Mouse (Mus musculus) cortical plate, adult 2 months (tissue): Measurements from ENCODE around the gene Esyt3. TPM values are rescaled to one million over a fixed set of nuclear protein-coding genes. Genes with fewer than 3 reads are reported as not detected.
A peak's percentile ranks its signal among the peaks of the same experiment; 100 is the strongest.

ENCODE experiments used
- H3K27ac ChIP-seq: fragments of 200-500 bp; 2 replicates; pipeline ENCODE4 v1.5.1; 2012; ENCODE audit warnings: low read length, control low read depth, inconsistent platforms; ENCODE audit not compliant: insufficient read depth
- H3K4me1 ChIP-seq: fragments of 200-500 bp; 2 replicates; pipeline ENCODE4 v1.6.1; 2011; ENCODE audit warnings: low read length; ENCODE audit not compliant: control insufficient read depth, insufficient read depth
- H3K4me3 ChIP-seq: fragments of 200-500 bp; 2 replicates; pipeline ENCODE4 v1.5.1; 2011; ENCODE audit warnings: mild to moderate bottlenecking, low read length, control low read depth; ENCODE audit not compliant: insufficient read depth
- CTCF ChIP-seq: fragments of 200-500 bp; IDR thresholded peaks from 2 replicates; pipeline ENCODE4 v1.5.1; 2011; ENCODE audit warnings: mild to moderate bottlenecking, control low read depth, low read length; ENCODE audit not compliant: insufficient read depth; ENCODE audit errors: extremely low read depth
- POLR2A ChIP-seq: fragments of 200-500 bp; IDR thresholded peaks from 2 replicates; pipeline ENCODE4 v1.6.1; 2011; ENCODE audit warnings: mild to moderate bottlenecking, low read length, control low read depth; ENCODE audit not compliant: insufficient read depth; ENCODE audit errors: extremely low read depth
- polyA plus RNA-seq: library from polyadenylated mRNA; depleted of rRNA; stranded (reverse); fragments of >200 nt; gene quantifications from 2 replicates; pipeline ENCODE4 v1.2.3, GENCODE M21; 2012

The Esyt3 gene
- polyA plus RNA-seq, 1 experiment: 0.46 TPM

DNA sequence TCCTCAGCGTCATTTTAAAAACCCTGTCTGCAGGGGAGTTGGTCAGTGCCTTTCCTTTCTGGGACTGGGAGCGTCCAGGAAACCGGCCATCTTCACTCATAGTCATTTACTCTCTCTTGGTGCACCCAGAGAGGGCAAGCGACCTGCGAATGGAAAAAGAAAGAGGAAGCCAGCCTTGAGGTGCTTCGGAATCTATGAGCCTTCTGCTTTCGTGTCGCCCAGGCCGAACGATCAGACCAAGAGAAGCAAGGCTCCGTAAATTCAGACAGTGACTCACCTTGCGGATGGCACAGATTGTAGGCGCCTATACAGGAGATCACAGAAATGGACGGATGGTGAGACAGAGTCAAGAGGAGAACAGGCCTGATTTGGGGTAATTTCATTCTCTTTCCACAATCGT, 655 bp upstream of the Esyt3 start:
- Histone ChIP-seq H3K4me3 (no peak overlapping the region), H3K27ac (no peak overlapping the region), H3K4me1 (peaks cover 1% of the 10 kb centered on the region; the same call in 1 of the 2 replicates)
- TF ChIP-seq CTCF (no peak), POLR2A (no peak)

DNA sequence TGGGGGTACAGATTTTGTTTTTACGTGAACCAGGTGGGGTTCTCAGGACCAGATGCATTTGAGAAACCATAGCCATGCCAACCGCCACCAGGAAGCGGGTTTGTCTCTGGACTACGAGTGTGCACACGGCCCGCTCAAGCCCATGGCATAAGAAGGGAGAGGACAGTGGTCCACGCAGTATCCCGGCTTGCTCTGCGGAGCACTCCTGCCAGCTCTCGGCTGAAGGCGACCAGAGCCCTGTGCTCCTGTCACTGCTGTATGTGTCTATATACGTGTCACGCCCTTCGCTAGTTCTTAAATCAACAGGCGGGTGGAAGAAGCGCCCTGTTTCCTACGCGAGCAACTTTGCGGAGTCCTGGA, 816 bp downstream of the Esyt3 start:
- no peak for TF ChIP-seq POLR2A
- no peak for TF ChIP-seq CTCF
- no peak overlapping the region for H3K27ac ChIP-seq
- H3K4me3 ChIP-seq: peak overlapping the region; percentile 24; the same call in 1 of the 2 replicates
- peaks cover 1% of the 10 kb centered on the region; the same call in 1 of the 2 replicates for H3K4me1 ChIP-seq

DNA sequence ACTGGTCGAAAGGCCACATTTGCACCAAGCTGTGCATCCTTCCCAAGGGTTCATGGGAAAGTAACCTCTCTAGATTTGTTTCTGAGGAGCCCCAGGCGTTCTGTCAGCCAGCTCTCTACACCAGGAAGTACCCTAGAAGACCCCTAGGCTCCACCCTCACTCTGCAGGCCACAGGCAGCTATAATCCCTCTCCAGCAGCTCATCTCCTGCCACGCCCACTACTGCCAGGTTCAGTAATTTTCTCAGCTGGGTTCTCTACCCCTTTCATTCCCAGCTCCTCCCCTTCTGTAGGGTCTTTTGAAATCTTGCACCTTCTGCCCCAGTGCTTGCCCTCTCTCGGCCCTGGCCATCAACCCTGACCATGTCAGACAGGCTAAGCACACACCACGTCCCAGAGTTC, 2.4 kb downstream of the Esyt3 start:
- Histone ChIP-seq H3K4me3 (no peak overlapping the region), H3K27ac (no peak overlapping the region), H3K4me1 (peaks cover 1% of the 10 kb centered on the region; the same call in 1 of the 2 replicates)
- TF ChIP-seq POLR2A: no peak
- TF ChIP-seq CTCF: no peak

DNA sequence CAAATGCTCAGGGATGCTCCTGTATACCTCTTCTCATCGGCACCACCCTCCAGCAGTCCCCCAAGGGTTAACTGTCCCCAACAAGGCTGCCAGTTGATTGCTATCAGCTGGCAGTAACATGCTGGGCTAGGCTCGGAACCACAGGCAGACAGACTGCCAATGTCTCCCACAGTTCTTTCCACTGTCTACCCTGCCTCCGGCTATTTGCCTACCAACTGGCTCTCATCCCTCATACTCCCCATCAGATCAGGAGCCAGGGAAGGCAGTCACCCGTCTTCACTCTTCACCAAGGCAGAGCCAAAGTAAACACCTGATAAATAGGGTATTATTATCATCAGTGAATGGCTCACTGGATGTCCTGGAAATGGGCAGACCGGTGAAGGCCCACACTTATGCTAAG, 3.6 kb downstream of the Esyt3 start:
- Histone ChIP-seq H3K27ac (no peak overlapping the region), H3K4me1 (peaks cover 1% of the 10 kb centered on the region; the same call in 1 of the 2 replicates), H3K4me3 (no peak overlapping the region)
- TF ChIP-seq POLR2A (no peak), CTCF (no peak)

DNA sequence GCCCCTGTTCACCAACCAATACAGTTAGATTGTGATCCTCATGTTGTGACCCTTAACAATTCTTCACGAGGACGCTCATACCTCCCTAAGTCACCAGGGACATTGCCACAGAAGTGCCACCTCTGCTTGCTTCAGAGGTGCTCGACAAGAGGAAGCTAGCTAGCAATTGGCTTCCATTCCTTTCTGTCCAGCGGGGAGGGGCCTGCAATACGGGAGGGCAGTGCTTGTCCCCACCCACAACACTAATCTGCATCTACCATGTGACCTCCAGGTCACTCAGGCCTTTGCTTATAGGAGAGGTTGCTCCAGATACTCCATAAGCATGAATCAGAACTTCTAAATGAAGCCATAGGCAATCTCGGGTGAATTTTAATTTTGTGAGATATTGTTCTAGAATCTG, 5.0 kb downstream of the Esyt3 start:
- no peak overlapping the region for H3K4me3 ChIP-seq

DNA sequence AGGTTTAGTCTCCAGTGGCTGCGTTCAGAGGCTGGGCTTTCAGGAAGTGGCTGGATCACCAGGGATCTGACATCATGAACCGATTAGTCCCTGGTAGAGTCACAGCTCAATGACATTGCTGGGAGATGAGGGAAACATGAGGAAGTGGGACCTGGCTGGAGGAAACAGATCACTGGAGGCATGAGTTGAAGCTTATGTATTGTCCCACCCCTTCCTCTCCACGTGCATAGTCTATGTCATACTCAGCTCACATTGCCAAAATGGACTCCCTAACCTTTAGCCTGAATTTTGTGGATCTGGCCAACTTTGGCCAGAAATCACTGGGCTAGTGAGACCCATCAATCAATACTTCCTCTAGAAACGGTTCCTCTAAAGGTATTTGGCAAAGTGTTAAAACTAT, 5.4 kb downstream of the Esyt3 start:
- peaks cover 1% of the 10 kb centered on the region; the same call in 1 of the 2 replicates for H3K4me1 ChIP-seq
- TF ChIP-seq CTCF (no peak), POLR2A (no peak)

More for the DNA sequence above, 5.0 kb downstream of the Esyt3 start:
- TF ChIP-seq CTCF (no peak), POLR2A (no peak)
- Histone ChIP-seq H3K4me1 (peaks cover 1% of the 10 kb centered on the region; the same call in 1 of the 2 replicates), H3K27ac (no peak overlapping the region)

DNA sequence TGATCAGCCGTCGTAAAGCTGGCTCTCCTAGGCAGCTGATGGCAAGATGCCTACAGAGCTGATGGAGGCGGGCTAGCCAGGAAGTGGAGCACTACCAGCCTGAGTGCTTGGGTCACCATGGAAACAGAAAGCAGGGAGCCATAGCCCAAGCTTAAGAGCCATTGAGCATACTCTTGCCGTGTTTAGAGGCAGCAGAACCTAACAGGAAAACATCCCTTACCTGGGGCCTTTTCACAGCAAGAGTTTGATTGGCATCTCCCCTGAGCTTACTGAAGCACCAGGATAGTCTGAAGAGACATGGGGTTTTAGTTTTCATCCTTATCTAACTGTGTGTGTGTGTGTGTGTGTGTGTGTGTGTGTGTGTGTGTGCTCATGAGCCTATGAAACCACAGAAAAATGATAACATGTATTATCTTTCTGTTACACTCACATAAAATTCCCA, 13.0 kb downstream of the Esyt3 start:
- TF ChIP-seq CTCF (no peak), POLR2A (no peak)
- no peak overlapping the region for H3K4me3 ChIP-seq
- no peak overlapping the region for H3K27ac ChIP-seq
- H3K4me1 ChIP-seq: 0 out of 2 replicates have a peak, but pooled peaks cover 2% of the 10 kb centered on the region

More for the DNA sequence above, 5.4 kb downstream of the Esyt3 start:
- H3K27ac ChIP-seq: no peak overlapping the region
- H3K4me3 ChIP-seq: no peak overlapping the region

DNA sequence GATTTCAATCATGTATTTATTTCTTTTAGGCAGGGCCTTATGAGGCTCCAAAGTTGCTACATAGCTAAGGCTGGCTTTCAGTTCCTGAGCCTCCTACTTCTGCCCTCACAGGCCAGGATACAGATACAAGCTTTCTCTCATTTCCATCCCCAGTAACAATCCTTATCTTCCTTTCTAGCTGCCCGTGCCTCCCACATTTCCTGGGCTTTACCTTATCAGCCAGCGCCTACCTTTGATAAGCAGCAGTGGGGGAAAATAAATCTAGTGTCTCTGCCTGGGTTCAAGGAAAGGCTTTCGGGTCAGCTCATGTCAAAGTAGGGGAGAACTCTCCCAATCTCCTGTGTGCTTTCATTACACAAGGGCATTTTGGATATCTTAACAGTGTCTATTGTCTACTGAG, 16.8 kb downstream of the Esyt3 start:
- Histone ChIP-seq H3K4me3 (no peak overlapping the region), H3K27ac (no peak overlapping the region), H3K4me1 (0 out of 2 replicates have a peak, but pooled peaks cover 2% of the 10 kb centered on the region)
- TF ChIP-seq POLR2A (no peak), CTCF (no peak)

DNA sequence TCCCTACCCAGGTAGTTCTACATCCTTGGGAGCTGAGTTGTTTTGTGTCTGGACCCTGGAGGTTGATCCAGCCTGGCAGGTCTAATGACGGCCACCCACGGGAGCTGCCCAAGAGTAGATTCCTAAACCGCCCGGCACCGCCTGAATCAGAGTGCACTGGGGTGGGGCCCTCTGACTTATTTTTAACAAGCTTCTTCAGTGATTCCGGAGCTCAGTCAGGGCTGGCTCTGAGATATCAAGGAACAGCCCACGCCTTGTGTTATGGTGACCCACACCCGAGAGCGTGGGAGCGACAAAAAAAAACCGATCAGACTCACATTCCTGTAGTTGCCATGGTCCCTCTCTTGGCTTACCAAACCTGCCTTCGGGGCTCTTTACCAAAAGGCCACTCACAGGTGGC, 18.2 kb downstream of the Esyt3 start:
- no peak overlapping the region for H3K27ac ChIP-seq
- H3K4me1 ChIP-seq: 0 out of 2 replicates have a peak, but pooled peaks cover 2% of the 10 kb centered on the region
- TF ChIP-seq POLR2A (no peak), CTCF (no peak)
- H3K4me3 ChIP-seq: no peak overlapping the region

DNA sequence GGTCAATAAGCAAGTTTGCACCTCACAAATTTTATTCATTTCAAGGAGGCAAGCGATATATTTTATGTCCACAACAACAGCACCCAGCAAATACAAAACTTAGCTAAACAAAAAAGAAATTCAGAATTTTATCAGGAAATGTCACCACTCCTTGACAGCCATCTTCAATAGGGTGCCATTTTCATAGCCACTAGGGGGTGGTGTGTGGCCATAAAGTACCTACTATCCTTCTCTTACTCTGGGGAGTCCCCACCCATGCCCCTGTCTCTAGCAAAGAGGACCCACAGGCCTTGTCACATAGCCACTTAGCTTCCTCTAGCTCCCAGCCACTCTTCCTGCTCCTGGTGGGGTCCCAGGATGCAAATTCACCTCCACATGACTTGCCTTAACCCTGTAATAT, 19.2 kb downstream of the Esyt3 start:
- no peak overlapping the region for H3K27ac ChIP-seq
- TF ChIP-seq POLR2A (no peak), CTCF (peak; percentile 31; the same call in 1 of the 2 replicates)
- no peak overlapping the region for H3K4me3 ChIP-seq
- no peaks in the 10 kb centered on the region for H3K4me1 ChIP-seq
